Mouse (Mus musculus) Patski (cell line): Measurements from ENCODE around the gene Itga10. TPM values are rescaled to one million over a fixed set of nuclear protein-coding genes. Genes with fewer than 3 reads are reported as not detected.

Experiments
- ATAC-seq: fragments of 100-300 bp; one replicate; pipeline ENCODE4 v1.8.0; 2021
- CTCF ChIA-PET: fragments of 350-600 bp; sonication (Branson Sonifier 250); formaldehyde crosslinking; loops from one replicate; lab custom pipeline; 2022; ENCODE audit warnings: inconsistent platforms; lab: Charles Lee
- POLR2A ChIA-PET: fragments of 350-600 bp; sonication (Branson Sonifier 250); formaldehyde crosslinking; loops from one replicate; lab custom pipeline; 2022; ENCODE audit warnings: antibody characterized with exemption, inconsistent platforms; lab: Charles Lee
- DNase-seq: peaks from one replicate; pipeline ENCODE4 v3.0.0-alpha.2; 2011; ENCODE audit warnings: low read depth, low spot score
- H3K27me3 ChIP-seq: fragments of 371-371 bp; one replicate; pipeline ENCODE4 v1.5.1; 2021
- CTCF ChIP-seq: fragments of 100-300 bp; IDR thresholded peaks from one replicate; pipeline ENCODE4 v1.5.1; 2021
- in situ Hi-C: fragments of 300-500 bp; cut with MboI; formaldehyde crosslinking; loops from 3 replicates; pipeline ENCODE4 v1.11.1; 2018; ENCODE audit warnings: low pct_unique_long_range_greater_than_20kb, mixed read lengths
- polyA plus RNA-seq: library from polyadenylated mRNA; unstranded; gene quantifications from one replicate; pipeline ENCODE4 v1.2.3, GENCODE M21; 2021

The Itga10 gene
- 2.2 TPM for polyA plus RNA-seq

DNA sequence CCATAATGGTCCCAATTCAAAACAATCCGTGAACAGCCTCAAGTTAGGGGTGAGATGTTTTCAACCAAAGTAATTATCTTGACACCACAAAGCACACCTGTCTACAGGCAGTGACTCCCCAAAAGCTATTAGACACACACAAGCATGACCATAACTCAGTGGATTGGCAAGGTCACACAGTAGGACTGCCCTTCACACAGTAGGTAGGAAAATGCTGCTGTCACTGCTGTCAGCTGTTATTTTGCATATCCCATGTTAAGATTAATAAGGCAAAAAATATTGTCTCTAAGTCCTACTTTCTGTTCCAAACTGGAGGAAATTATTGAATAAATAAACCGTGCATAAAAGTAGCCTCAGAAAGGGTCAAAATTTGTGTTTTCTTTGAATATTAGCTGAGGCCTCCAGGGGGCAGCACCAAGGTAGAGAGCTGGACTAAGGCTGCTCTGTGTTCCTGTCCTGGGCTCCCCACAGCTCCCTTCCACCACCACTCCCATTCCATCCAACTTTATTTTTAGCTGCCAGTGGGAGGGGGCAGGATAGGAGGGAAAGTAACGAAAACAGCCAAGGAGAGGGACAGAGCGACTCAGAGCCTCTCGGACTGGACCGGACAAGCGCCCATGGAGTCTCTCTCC, at the start of gene Itga10:
TSS of gene Itga10 (plus strand) at position 567 of the 632 bp plus-strand sequence.
- ChIA-PET POLR2A (interaction anchor here (1.4 kb wide), 1 partner anchor 18 kb away, joined by 7 read pairs; no protein-coding TSS in a partner anchor), CTCF (interaction anchor here (0.6 to 4.2 kb wide), 18 partner anchors 8 to 113 kb away, joined by 3 to 30 read pairs (median 4); partner anchors contain the start of gene Pias3)
- DNase-seq (no peak), ATAC-seq (peak; percentile 32)
- in situ Hi-C loops = no loop called here
- no peaks in the 10 kb centered on the region for H3K27me3 ChIP-seq
- TF ChIP-seq CTCF = no peak

DNA sequence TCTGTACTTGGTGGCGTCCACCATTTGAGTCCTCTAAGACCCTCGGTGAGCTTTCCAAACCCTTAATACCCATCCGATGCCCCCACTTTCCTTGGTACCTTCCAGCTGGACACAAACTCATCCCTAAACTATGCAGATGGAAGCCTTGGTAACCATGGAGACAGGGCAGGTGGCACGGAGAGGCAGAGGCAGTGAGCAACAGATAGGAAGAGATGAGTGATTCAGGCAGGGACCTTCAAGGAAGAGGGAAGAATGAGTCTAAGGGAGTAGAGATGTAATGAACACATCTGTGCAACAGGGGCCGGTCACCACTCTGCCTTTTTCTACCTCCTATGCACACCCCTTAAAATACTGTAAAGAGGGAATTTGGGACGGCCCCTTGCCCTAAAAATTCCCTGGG, 49.7 kb upstream of the Itga10 start:
- POLR2A ChIA-PET = interaction anchor here (0.7 to 1.1 kb wide), 2 partner anchors 19 to 310 kb away, joined by 3 read pairs; partner anchors contain the start of genes Gm16253 and Gpr89
- no peak for ATAC-seq

DNA sequence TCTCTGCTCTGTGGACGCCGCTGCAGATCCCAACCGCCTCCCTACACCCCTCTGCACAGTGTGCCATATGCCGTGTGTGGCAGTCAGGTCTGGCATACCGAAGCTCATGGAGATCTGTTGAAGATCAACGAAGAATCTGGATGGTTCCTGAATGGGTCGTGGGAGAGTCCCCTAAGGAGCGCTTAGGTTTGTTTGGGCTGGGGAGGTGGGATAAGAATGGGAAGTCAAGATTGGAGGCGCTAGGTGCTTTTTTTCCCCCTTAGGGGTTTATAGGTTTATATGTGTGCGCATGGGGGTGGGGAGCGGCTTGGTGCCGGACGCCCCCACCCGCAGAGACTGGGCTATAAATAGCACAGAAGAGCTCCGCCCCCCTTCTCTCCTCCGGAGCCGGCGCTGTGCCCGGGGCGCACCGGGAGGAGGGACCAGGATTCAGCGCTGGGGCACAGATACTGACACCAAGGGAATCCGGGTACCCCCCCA, 49.1 kb upstream of the Itga10 start, which contains the start of gene Ankrd34a:
TSS of gene Ankrd34a (plus strand) at position 409 of the 480 bp plus-strand sequence.
- in situ Hi-C loops = no loop called here
- no peaks in the 10 kb centered on the region for H3K27me3 ChIP-seq
- ChIA-PET CTCF (interaction anchor here (1.6 kb wide), 1 partner anchor 9 kb away, joined by 4 read pairs; no protein-coding TSS in a partner anchor), POLR2A (interaction anchor here (0.7 kb wide), 1 partner anchor 309 kb away, joined by 3 read pairs; the partner anchor contains the start of gene Gpr89)
- no peak for DNase-seq
- ATAC-seq = no peak
- no peak for TF ChIP-seq CTCF

More for the DNA sequence above, 49.7 kb upstream of the Itga10 start:
- H3K27me3 ChIP-seq = no peaks in the 10 kb centered on the region
- in situ Hi-C loops = no loop called here
- CTCF ChIA-PET = interaction anchor here (0.9 to 2.7 kb wide), 3 partner anchors 7 to 52 kb away, joined by 3 to 26 read pairs (median 3); no protein-coding TSS in a partner anchor
- DNase-seq = no peak
- TF ChIP-seq CTCF = no peak

DNA sequence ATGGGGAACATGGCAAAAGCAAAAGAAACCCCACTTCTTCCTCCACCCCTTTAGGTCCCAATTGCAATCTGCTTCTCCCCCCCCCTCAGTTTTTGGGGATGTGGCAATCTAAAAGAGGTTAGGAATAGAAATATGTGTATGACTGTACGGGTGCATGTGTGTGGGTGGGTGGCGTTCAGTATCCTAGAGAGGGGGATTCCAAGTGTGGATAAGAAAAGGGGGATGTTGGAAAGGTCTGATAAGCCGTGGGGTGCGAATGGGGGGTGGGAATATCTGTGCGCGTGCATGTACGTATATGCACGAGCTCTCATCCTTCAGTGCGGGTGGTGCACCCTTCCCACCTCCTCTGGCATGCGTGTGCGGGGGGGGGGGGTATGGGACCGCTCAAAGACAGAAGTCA, 48.5 kb upstream of the Itga10 start:
- no peak for TF ChIP-seq CTCF
- in situ Hi-C loops = no loop called here
- no peak for ATAC-seq
- no peak for DNase-seq
- H3K27me3 ChIP-seq = no peaks in the 10 kb centered on the region
- ChIA-PET CTCF (interaction anchor here (1.6 kb wide), 1 partner anchor 10 kb away, joined by 4 read pairs; no protein-coding TSS in a partner anchor), POLR2A (no interaction called here)

DNA sequence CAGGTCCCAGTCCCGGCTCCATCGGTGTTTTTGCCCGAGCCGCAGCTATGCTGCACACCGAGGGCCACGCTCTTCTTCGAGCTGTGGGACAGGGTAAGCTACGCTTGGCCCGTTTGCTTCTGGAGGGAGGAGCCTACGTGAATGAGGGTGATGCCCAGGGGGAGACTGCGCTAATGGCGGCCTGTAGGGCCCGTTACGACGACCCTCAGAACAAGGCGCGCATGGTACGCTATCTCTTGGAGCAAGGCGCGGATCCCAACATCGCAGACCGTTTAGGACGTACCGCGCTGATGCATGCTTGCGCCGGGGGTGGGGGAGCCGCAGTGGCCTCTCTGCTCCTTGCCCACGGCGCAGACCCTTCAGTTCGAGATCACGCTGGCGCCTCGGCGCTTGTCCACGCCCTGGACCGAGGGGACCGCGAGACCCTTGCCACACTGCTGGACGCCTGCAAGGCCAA, 47.9 kb upstream of the Itga10 start:
- H3K27me3 ChIP-seq = no peaks in the 10 kb centered on the region
- ChIA-PET CTCF (interaction anchor here (1.6 kb wide), 1 partner anchor 10 kb away, joined by 4 read pairs; no protein-coding TSS in a partner anchor), POLR2A (no interaction called here)
- in situ Hi-C loops = no loop called here
- DNase-seq = no peak
- ATAC-seq = no peak
- no peak for TF ChIP-seq CTCF

DNA sequence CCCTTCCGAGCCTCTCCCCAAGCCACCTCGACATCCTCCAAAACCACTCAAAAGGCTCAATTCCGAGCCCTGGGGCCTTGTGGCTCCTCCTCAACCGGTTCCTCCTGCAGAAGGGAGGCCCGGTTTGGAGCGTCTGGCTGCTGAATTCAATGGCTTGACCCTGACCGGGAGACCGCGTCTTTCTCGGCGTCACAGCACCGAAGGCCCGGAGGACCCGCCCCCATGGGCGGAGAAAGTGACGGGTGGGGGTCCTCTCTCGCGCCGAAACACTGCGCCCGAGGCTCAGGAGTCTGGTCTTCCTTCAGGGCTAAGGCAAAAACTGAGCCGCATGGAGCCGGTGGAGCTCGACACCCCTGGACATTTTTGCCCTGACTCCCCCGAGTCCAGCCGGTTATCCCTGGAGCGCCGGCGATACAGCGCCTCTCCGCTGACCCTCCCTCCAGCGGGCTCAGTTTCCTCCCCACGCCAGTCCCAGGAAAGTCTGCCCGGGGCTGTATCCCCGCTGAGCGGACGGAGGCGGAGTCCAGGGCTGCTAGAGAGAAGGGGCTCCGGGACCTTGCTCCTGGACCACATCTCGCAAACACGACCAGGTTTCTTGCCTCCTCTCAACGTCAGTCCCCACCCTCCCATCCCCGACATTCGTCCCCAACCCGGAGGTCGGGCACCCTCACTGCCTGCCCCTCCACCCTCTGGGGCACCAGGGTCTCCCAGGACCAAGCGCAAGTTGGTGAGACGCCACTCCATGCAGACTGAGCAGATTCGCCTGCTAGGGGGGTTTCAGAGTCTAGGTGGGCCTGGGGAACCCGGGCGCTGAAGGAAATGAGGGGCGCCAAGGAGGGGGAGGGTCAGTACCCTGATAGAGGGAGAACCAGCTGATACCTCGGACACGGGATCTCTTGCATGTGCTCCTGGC, 47.0 kb upstream of the Itga10 start:
- DNase-seq (no peak), ATAC-seq (no peak)
- in situ Hi-C loops = no loop called here
- POLR2A ChIA-PET = no interaction called here
- CTCF ChIA-PET = interaction anchor here (1.7 kb wide), 1 partner anchor 18 kb away, joined by 6 read pairs; no protein-coding TSS in a partner anchor
- TF ChIP-seq CTCF = no peak
- H3K27me3 ChIP-seq = no peaks in the 10 kb centered on the region

DNA sequence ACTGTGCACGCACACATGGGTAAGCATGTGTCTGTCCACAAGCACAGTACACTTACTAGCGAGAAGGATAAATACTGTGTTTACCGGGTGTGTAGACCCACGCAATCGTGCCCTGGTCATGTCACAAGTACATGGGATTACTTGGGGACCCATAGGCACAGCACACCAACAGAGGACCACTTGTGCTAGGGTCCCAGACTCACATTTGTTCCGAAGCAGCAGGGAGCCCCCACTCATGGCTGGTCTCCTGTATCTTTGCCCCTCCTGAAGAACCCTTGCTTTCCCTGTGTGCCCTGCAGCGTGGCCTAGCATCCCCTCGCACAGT, 46.4 kb upstream of the Itga10 start:
- H3K27me3 ChIP-seq = no peaks in the 10 kb centered on the region
- in situ Hi-C loops = no loop called here
- ChIA-PET POLR2A (interaction anchor here (0.6 kb wide), 1 partner anchor 126 kb away, joined by 5 read pairs; no protein-coding TSS in a partner anchor), CTCF (interaction anchor here (1.0 to 1.7 kb wide), 2 partner anchors 19 to 22 kb away, joined by 3 to 6 read pairs; partner anchors contain the start of gene Gm16253)
- no peak for TF ChIP-seq CTCF
- no peak for DNase-seq
- no peak for ATAC-seq

DNA sequence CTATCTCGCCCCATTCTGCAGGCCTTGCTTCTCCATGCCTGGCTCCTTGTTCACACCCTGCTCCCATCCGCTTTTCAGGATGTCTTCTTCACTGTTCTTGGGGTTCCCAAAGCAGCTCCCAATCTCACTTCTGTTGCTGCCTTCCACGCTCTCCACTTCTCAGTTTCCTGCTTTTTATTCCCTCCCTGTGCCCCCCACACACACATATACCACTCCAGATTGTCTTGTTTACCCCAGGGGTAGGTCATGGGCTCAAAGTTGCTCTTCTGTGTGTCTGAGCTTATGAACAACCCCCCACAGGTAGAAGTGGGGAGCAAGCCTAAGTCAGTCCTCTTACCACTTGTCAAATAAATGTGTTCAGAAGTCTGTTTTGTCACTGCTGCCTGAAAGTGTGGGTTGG, 46.0 kb upstream of the Itga10 start:
- TF ChIP-seq CTCF = no peak
- ATAC-seq (no peak), DNase-seq (no peak)
- in situ Hi-C loops = no loop called here
- no peaks in the 10 kb centered on the region for H3K27me3 ChIP-seq
- ChIA-PET POLR2A (interaction anchor here (0.6 to 2.5 kb wide), 3 partner anchors 38 to 125 kb away, joined by 5 to 9 read pairs (median 7); partner anchors contain the start of gene Txnip), CTCF (interaction anchor here (1.0 to 1.7 kb wide), 3 partner anchors 19 to 40 kb away, joined by 3 to 6 read pairs (median 4); partner anchors contain the start of gene Gm16253)

DNA sequence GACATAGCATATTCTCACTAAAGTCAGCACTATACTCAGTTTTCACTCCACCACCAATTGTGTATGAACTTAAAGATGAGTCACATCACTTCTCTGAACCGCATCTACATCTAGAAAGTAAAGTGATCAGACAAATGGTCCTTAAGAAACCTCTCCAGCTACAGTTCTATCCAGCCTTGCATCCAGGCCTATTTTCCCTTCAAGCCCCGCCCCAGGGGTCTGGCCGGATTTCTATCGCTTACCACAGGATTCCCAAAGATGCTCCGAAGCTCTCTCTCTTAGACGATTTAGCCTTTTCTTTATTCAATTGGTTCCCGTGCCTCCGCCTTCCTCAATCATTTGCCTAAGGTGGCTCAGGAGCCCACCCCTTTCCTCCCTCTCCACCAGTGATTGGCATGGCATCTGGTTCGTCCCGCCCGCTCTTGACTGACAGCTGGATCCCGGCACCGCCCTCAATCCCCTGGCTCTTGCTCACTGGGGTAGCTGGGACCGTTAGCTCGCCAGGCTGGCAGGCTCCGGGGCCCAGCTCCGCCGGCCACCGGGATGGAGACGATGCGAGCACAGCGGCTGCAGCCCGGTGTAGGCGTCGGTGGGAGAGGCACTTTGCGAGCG, 44.6 kb upstream of the Itga10 start, which contains the start of gene Lix1l:
TSS of gene Lix1l (plus strand) at position 511 of the 612 bp plus-strand sequence.
- peak; percentile 97 for ATAC-seq
- ChIA-PET CTCF (interaction anchor here (1.0 to 3.5 kb wide), 8 partner anchors 9 to 39 kb away, joined by 3 to 12 read pairs (median 4); partner anchors contain the start of genes Gm16253 and Rbm8a), POLR2A (interaction anchor here (0.6 to 2.5 kb wide), 6 partner anchors 13 to 76 kb away, joined by 3 to 9 read pairs (median 4); partner anchors contain the start of genes Rbm8a and Txnip)
- in situ Hi-C loops = no loop called here
- no peak for TF ChIP-seq CTCF
- peak; percentile 98 for DNase-seq
- H3K27me3 ChIP-seq = no peaks in the 10 kb centered on the region
